In the genomic region with DNA sequence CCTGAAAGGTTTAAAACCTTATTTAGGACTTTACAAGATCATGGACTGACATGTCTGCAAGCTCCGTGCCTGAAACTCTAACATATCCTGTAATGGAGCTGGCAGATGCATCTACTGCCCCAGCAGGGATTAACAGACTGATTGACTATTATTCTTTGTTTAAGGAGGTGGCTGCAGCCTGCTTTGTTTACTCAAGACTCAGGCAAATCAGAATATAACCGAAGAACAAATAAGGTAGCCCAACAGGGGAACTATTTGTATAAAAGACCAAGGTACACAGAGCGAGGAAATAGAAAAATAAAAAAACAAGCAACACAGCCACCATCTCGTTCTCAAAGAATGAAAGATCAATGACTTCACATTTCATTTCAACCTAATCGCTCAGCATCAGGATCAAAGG, we compare ENCODE assay signal across 24 mouse cellular contexts. TPM values are rescaled to one million over a fixed set of nuclear protein-coding genes. Genes with fewer than 3 reads are reported as not detected.
DNase-seq lines count a peak whose midpoint lies in the region; ATAC-seq and TF ChIP-seq lines count a peak whose summit lies in the region.
"Had no signal": no experiment of that assay in that cellular context is flagged by ENCODE, and none has a peak within 500 bp of the region (broad histone marks: within the 10 kb centered on the region; RNA-seq: fewer than 3 reads in every experiment).

No protein-coding gene starts in this region.

- no peak overlapping the region for H3K9ac ChIP-seq in liver, postnatal 0 days (replicated peaks)
- H3K9ac ChIP-seq in liver, embryonic 12.5 days, result no peak overlapping the region
- H3K9ac ChIP-seq in stomach, postnatal 0 days (ENCODE audit: low read length), result no peak overlapping the region
- H3K9ac ChIP-seq: embryonic facial prominence, embryonic 13.5 days; embryonic facial prominence, embryonic 15.5 days; forebrain, embryonic 12.5 days had no signal

- no peak for TF ChIP-seq EP300 in liver, postnatal 0 days (IDR thresholded peaks at IDR 0.05; ENCODE audit: low read depth)
- TF ChIP-seq EP300 in stomach, postnatal 0 days (optimal IDR thresholded peaks at IDR 0.05), result no peak

- no peaks in the 10 kb centered on the region for H3K36me3 ChIP-seq in liver, postnatal 0 days (replicated peaks; ENCODE audit: insufficient read depth, low read length)
- H3K36me3 ChIP-seq in liver, embryonic 12.5 days, result no peaks in the 10 kb centered on the region
- no peaks in the 10 kb centered on the region for H3K36me3 ChIP-seq in stomach, postnatal 0 days (ENCODE audit: control insufficient read depth, insufficient read depth, low read length)
- H3K36me3 ChIP-seq: embryonic facial prominence, embryonic 13.5 days; embryonic facial prominence, embryonic 15.5 days; forebrain, embryonic 10.5 days; forebrain, embryonic 12.5 days had no signal

- peak overlapping the region; percentile 26; the same call in 1 of the 2 replicates for H3K4me2 ChIP-seq in liver, postnatal 0 days (ENCODE audit: low read depth, low read length)
- no peak overlapping the region for H3K4me2 ChIP-seq in liver, embryonic 12.5 days
- H3K4me2 ChIP-seq in stomach, postnatal 0 days (replicated peaks; ENCODE audit: low read depth), result no peak overlapping the region
- H3K4me2 ChIP-seq: embryonic facial prominence, embryonic 13.5 days; embryonic facial prominence, embryonic 15.5 days; forebrain, embryonic 12.5 days had no signal

- ATAC-seq in liver, postnatal 0 days, result peak; percentile 31; the same call in 1 of the 2 replicates
- no peak for ATAC-seq in liver, embryonic 12.5 days
- peak; percentile 80 for ATAC-seq in stomach, postnatal 0 days (ENCODE audit: low FRiP score, low TSS enrichment)
- no peak for ATAC-seq in CD4-positive, CD25-positive, alpha-beta regulatory T cell, adult 4 months
- ATAC-seq: forebrain, embryonic 14.5 days had no signal

- no peak for TF ChIP-seq CTCF in liver, postnatal 0 days (IDR thresholded peaks at IDR 0.05; ENCODE audit: low read depth)
- TF ChIP-seq CTCF in stomach, postnatal 0 days (IDR thresholded peaks at IDR 0.05; ENCODE audit: low read depth), result no peak

- H3K4me1 ChIP-seq in liver, postnatal 0 days (ENCODE audit: insufficient read depth), result peaks cover 19% of the 10 kb centered on the region
- 0 out of 2 replicates have a peak, but pooled peaks cover 8% of the 10 kb centered on the region for H3K4me1 ChIP-seq in liver, embryonic 12.5 days
- no peaks in the 10 kb centered on the region for H3K4me1 ChIP-seq in stomach, postnatal 0 days (replicated peaks; ENCODE audit: control insufficient read depth, insufficient read depth)
- H3K4me1 ChIP-seq: embryonic facial prominence, embryonic 15.5 days; forebrain, embryonic 12.5 days had no signal

- H3K9me3 ChIP-seq in liver, postnatal 0 days (ENCODE audit: low read length), result no peaks in the 10 kb centered on the region
- no peaks in the 10 kb centered on the region for H3K9me3 ChIP-seq in liver, embryonic 12.5 days (replicated peaks)
- H3K9me3 ChIP-seq in stomach, postnatal 0 days (ENCODE audit: control insufficient read depth, low read length), result no peaks in the 10 kb centered on the region
- H3K9me3 ChIP-seq: embryonic facial prominence, embryonic 13.5 days; embryonic facial prominence, embryonic 15.5 days; forebrain, embryonic 10.5 days; forebrain, embryonic 12.5 days had no signal

- H3K27me3 ChIP-seq in liver, postnatal 0 days (ENCODE audit: insufficient read depth, low read length), result no peaks in the 10 kb centered on the region
- H3K27me3 ChIP-seq in liver, embryonic 12.5 days (replicated peaks), result peaks cover 29% of the 10 kb centered on the region
- H3K27me3 ChIP-seq in stomach, postnatal 0 days (ENCODE audit: control insufficient read depth, insufficient read depth, low read length), result no peaks in the 10 kb centered on the region
- H3K27me3 ChIP-seq: embryonic facial prominence, embryonic 13.5 days; embryonic facial prominence, embryonic 15.5 days; forebrain, embryonic 12.5 days had no signal

- no peak overlapping the region for H3K27ac ChIP-seq in liver, postnatal 0 days (ENCODE audit: low read depth)
- no peak overlapping the region for H3K27ac ChIP-seq in liver, embryonic 12.5 days
- H3K27ac ChIP-seq in stomach, postnatal 0 days (replicated peaks), result no peak overlapping the region
- H3K27ac ChIP-seq: embryonic facial prominence, embryonic 13.5 days; embryonic facial prominence, embryonic 15.5 days; forebrain, embryonic 10.5 days; forebrain, embryonic 12.5 days had no signal

- H3K4me3 ChIP-seq in liver, postnatal 0 days (ENCODE audit: low read depth, low read length), result no peak overlapping the region
- no peak overlapping the region for H3K4me3 ChIP-seq in liver, embryonic 12.5 days
- H3K4me3 ChIP-seq in stomach, postnatal 0 days (ENCODE audit: low read depth, low read length), result no peak overlapping the region
- H3K4me3 ChIP-seq: embryonic facial prominence, embryonic 13.5 days; embryonic facial prominence, embryonic 15.5 days; erythroblast, embryonic 14.5 days; forebrain, embryonic 10.5 days; forebrain, embryonic 12.5 days had no signal

- peak; percentile 65 for DNase-seq in heart, adult 11 months
- DNase-seq in heart, adult 18-20 months, result no peak
- DNase-seq in liver, postnatal 0 days, result no peak
- DNase-seq in retina, postnatal 1 day, result peak; percentile 9
- DNase-seq in retina, embryonic 14.5 days (ENCODE audit: low spot score), result no peak
- DNase-seq in stomach, postnatal 0 days (ENCODE audit: low spot score), result no peak
- DNase-seq: adrenal gland, adult 2 months; adrenal gland, postnatal 10 days; adrenal gland, postnatal 25 days; cerebellum, adult 11 months; cerebellum, adult 18-20 months; cerebellum, adult 8-10 months; cerebellum, adult 9-11 months; cerebellum, postnatal 14 days; cerebellum, postnatal 36 days; embryo, embryonic 11 days had no signal

- WGBS in liver, postnatal 0 days (ENCODE audit: insufficient replicate concordance), result 39% methylated on average over 5 of the region's 5 CpGs
- WGBS in liver, embryonic 12.5 days (ENCODE audit: insufficient replicate concordance), result 45% methylated on average over 5 of the region's 5 CpGs
- 32% methylated on average over 5 of the region's 5 CpGs for WGBS in stomach, postnatal 0 days

RNA-seq across cellular contexts. Expression of gene Man2a1, which starts 23.1 kb away (rescaled TPM):
- total RNA-seq in heart, adult 18-20 months (2021), result 10 to 100 TPM; 15.9 to 18.4 TPM
- polyA plus RNA-seq in liver, postnatal 0 days (2015; fragmentation: Nextera tagmentation; extraction: Ambion mirVana), result 11.5 and 12.8 TPM in 2 replicates
- polyA plus RNA-seq in liver, embryonic 12.5 days (2016; fragmentation: Nextera tagmentation; extraction: Ambion mirVana), result 5.9 and 7.3 TPM in 2 replicates
- polyA plus RNA-seq in stomach, postnatal 0 days (2015; fragmentation: Nextera tagmentation; extraction: Ambion mirVana), result 8.2 and 9.3 TPM in 2 replicates
- 10 to 100 TPM; 10.1 to 10.6 TPM for polyA plus RNA-seq in CD4-positive, CD25-positive, alpha-beta regulatory T cell, adult 4 months (2017; shearing (Covaris generic))

Comparison
In these comparisons a context has a peak if more than half of its experiments do, and no peak if none do; other contexts are left out.
1. DNase-seq: peak in heart, adult 11 months (single experiment) and retina, postnatal 1 day (single experiment); none in heart, adult 18-20 months (0 of 2), liver, postnatal 0 days (single experiment), retina, embryonic 14.5 days (single experiment) and stomach, postnatal 0 days (single experiment).
2. ATAC-seq: peak in liver, postnatal 0 days (single experiment) and stomach, postnatal 0 days (single experiment); none in liver, embryonic 12.5 days (single experiment) and CD4-positive, CD25-positive, alpha-beta regulatory T cell, adult 4 months (single experiment).